Mouse (Mus musculus) stomach, postnatal 0 days (tissue): ENCODE measurements around the gene Tmco3.

ENCODE experiments used
- CTCF ChIP-seq: IDR thresholded peaks from 2 replicates; pipeline ENCODE4 v1.5.1; 2016; ENCODE audit warnings: antibody characterized with exemption, low read depth, mild to moderate bottlenecking, moderate library complexity
- EP300 ChIP-seq: optimal IDR thresholded peaks from 2 replicates; pipeline ENCODE3; 2016; ENCODE audit warnings: antibody characterized with exemption

GRCm38 (mm10) chr8:13254019-13254418 is 34.0 kb upstream of the Tmco3 start, which contains the start of gene Adprhl1:
- TF ChIP-seq CTCF: peak; percentile 85
- TF ChIP-seq EP300: no peak
